Mouse (Mus musculus) thymus, postnatal 36 days (tissue): ENCODE measurements around the gene Ampd3.

Experiments
- DNase-seq, 2 experiments: peaks; one replicate each; pipeline ENCODE4 v3.0.0; 2022; ENCODE audit warnings: mixed read lengths in 2 of 2

Ampd3 gene

DNA sequence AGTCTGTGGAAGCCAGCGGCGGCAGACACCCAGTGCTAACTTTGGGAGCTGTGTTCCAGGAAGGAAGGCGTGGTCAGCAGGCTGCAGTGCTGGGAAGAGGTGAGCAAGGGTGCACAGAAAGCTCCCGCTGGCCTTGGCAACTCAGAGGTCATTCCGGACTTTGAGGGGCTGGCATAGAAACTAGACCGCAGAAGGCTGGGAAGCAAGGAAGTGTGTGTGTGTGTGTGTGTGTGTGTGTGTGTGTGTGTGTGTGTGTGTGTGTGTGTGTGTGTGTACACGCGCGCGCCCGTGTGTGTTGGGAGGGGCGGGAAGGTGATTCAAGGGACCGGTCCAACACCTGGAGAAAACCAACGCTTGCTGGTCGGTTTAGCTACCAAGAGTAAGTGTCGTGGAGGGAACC lies at the start of gene Ampd3:
Ampd3 (plus strand) TSS at position 206 of the 400 bp plus-strand sequence.
- no peak for DNase-seq

DNA sequence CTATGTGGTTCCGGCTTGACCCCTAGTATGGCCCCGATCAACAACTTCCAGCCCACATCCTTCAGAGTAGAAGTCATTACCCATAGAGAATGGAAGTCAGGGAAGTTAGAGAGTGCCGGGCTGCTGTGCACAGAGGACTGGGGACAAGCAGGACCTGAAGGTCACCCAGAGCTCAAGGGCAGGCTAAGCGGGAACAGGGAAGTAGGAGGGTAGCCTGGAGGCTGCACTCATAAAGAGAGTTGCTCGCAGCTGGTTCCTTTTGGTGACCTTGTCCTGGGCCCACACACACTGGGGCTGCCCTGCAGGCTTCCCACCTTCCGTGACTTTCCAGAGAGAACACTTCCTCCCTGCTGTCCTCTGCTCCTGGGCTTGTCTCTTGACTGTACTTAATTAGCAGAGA lies 49.5 kb upstream of the Ampd3 start:
- no peak for DNase-seq

DNA sequence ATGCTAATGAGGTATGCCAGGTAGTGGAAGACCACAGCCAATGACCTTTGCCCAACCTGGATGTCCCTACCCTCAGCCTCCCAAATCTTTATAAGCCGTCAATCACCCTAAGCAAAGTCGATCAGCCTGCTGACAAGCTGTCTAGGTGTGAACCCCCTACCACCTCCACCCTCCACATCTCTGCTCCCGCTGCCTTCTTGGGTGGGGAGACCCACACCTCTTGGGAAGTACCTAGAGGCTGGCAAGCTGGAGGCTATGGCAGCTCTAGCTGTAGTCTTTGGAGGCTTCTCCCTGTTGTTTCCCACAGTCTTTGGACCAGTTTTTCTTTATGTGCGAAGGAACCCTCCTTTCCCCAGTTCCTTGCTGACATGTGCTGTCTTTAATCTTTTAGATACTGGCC lies 48.1 kb upstream of the Ampd3 start:
- DNase-seq, result no peak

DNA sequence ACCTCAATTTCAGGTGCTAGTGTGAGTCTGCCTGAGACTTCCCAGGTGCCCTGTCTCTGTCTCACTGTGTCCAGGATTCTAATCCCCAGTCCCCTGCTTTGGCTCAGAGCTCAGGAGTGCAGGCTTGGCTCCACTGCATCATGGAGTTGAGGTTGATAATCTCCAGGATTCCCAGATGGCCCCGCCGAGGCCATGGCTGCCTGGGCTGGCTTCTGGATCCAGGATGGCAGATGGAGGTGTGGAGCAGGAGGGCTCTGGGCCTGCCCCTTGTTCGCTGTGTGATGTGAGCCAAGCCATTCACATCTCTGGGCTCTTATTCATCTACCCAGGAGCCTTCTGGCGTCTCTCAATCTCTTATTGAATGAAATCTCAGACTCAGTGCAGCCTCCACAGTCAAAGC lies 45.8 kb upstream of the Ampd3 start:
- no peak for DNase-seq

DNA sequence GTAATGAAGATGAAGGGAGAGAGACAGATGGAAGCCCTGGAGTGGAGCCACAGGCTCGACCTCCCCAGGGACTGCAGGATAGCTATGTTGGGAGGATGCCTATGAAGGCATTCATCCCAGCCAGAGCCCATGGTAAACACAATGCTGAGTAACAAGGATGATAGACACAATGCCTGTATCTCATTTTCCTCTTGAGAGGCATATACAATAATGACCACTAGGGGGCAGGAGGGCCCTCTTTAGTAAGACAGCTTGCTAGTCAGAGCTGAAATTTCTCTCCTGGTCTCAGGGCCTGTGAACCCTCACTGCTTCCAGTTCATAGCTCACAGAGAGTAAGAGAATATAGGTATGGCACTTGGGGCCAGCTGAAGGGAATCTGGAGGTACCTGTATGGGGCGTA lies 41.0 kb upstream of the Ampd3 start:
- peak in 1 of 2 experiments; percentile 5 for DNase-seq

DNA sequence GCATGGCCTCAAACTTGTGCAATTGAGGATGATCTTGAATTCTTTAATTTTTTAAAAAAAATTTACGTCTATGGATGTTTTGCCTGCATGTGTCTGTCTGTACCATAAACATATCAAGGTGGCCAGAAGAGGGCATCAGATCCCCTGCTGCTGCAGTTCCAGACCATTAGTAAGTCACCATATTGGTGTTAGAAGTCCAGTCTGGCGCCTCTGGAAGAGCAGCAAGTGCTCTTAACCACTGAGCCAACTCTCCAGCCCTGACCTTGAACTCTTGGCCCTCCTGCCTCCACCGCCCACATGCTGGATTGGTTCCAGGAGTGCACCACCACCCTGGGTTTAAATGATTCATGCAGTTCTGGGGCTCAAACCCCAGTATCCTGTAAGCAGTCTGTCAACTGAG lies 39.1 kb upstream of the Ampd3 start:
- no peak for DNase-seq

DNA sequence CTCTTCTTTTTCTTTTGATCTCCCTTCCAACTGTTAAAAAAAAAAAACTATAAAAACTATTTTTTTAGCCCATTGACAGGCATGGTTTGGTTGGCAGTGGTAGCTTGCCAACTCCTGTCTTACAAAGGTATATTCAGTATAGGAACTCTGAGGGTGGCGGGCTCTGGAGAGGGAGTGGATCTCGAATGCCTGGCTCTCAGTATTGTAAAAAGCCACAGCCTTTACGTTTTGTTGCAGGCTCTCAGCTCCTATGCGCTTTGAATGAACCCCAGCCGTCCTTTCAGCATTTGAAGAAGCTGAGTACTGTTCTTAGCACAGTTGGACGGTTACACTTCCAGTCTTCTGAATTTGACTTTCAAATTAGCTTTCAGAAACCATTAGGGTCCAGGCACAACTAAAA lies 38.7 kb upstream of the Ampd3 start:
- DNase-seq, result no peak

DNA sequence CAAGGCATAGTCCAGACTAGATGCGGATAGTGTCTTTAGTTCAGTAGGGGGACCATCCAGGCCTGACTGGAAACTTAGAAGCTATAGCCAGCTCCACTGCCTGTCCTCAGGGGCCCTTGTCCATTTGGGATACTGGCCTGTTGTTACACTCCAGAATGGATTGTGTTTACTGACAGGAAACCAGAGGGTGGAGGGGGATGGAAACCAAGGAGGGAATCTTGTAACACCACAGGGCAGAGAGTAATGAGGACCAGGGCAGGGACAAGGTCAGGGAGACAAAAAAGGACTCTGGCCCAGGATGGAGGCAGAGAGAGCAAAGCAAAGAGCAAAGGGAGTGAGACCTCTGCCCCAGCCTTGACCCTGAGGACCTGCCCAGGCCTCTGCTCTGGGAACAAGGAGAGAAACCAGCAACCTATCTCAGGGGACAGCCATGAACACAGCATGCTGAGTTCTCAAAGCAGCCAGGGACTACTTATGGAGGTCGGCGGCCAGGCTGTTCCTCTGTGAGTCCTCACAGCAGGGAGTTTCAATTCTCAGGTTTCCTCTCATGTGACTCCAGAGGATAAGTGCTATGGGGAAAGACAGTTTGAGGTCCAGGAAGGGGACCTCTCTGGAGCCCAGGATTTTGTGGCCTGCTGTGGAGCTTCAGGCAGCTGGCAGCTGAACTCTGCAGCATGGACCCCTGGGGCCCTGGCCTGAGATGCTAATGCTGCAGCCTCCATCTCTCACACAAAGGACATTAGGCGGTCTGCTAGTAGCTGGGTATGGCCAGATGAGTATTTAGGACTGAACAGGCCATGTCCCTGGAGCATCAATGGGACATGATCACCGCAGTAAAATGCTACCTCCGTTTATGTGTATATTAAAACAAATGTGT lies 36.7 kb upstream of the Ampd3 start:
- DNase-seq, result no peak

DNA sequence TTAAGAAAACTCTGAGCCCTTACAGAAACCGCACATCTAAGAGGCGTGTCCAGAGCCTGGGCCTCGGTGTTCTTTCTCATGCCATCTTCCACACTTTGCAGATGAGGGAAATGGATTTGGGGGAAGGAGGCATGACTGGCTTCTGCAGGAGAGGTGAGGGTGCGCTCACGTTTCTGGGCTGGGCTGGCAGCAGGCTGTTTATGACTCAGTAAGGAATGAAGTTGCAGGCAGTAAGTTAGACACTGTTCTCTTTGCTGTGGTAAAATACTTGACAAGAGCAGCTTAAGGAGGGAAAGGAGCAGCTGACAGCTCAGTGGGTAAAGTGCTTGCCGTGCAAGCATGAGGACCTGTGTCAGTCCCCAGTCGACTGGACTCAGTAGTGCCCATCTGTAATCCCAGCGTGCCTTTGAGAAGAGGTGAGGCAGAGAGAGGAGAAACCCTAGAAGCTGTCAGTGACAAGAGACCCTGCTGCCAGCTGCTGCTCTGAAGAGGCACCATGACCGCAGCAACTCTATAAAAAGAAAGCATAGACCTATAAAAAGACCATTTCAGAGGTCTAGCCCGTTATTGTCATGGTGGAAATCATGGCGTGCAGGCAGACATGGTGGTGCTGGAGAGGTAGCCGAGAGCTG lies 35.9 kb upstream of the Ampd3 start:
- DNase-seq, result no peak

DNA sequence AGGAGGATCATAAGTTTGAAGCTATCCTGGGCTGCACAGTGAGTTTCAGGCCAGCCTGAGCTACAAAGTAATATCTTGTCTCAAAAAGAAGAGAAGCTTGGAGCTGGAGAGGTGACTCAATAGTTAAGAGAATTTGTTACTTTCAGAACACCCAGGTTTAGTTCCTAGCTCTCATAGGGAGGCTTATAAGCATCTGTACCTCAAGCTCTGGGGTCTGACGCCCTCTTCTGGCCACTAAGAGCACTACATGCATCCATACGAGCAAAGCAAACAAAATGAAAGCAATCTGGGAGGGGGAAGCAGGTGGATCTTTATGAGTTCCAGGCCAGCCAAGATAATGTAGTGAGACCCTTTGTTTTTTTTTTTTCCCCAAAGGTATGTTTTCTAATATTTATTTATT lies 31.1 kb upstream of the Ampd3 start:
- DNase-seq, result no peak

DNA sequence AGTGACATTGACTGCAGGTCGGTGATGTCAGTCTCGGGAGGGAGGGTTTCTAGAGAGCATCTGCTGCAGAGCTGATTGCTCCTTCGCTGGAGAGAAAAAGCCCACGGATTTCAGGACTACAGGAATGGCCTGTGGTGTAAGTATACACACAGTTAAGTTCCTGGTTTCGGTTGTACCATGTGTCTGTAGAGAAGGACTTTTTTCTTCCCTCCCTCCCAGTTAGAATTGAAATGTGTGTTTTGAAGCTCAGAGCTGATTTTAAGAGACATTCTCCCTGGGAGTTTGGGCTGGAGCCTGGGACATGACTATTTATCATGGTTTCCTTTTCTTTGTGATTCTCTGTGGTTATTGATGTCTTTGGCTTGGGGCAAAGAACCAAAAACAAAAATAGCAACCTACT lies 28.2 kb upstream of the Ampd3 start:
- DNase-seq, result no peak

DNA sequence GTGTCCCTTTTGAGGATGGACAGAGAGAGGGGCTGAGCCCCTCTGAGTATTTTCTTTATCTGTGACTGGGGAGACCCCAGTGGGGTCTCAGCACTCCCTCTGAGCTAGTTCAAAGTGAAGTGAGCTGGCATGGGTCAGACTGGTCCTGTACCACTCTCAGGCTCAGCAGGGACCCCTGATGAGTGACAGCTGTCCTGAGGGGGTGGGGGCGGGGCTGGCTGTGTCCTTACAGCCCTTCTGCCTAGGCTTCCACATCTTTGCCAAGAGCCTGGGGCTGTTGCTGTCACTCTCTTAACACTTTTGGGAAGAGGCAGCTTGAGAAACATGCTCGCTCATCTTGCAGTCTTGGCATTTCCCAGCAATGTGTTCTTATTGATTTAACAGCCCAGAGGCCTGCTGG lies 27.8 kb upstream of the Ampd3 start:
- DNase-seq, result no peak

DNA sequence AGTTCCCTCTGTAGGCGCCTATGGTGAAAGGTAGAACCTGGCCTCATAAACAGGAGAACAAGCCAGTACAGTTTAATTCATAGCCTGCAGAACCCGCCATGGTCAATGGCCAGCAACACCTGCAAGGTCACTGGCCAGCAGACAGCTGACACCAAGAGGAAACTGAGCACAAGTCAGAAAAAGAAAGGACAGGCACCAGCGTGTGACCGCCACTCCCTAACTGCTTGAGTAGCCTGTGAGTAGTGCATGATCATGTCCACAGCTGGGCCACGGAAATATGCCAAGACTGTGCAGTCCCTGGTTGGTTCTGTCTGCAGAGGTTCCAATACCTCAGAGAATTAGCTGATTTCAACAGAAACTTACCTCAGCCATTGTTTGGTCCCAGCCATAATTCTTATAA lies 26.0 kb upstream of the Ampd3 start:
- DNase-seq, result no peak

DNA sequence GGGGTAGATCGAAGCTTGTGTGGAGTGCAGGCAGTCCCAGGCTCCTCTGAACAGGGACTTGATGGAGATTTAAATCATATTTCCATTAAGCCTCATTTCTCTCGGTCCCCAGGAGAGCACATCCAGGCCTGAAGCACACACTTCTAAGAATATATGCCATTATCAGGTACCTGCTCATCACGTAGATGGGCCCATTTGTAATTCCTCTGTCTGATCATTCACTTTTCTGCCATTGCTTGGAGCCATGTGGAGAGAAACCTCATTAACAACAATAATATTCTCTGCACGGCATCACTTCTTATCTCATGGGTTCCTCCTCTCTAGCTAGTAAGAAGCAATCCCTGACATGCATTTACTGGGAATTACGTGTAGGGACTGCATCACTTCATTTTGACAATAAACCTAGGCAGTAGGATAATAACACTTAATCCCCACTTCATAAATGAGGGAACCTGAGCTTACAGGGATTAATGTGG lies 21.9 kb upstream of the Ampd3 start:
- no peak for DNase-seq

DNA sequence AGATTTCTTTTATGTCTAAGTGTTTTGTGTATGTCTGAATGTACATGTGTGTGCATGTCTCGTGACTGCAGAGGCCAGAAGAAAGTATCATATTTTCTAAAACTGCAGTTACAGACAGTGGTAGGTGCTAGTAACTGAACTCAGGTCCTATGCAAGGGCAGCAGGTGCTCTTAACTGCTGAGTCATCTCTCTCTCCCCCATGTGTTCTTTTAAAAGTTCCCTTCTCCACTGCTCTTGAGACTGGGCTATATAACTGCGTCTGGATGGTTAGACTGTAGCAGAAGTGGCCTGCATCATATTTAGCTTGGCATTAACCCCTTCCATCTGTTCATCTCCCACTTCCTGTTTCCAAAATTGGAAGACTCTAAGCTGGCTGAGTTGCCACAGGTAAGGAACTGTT lies 21.2 kb upstream of the Ampd3 start:
- DNase-seq, result no peak

DNA sequence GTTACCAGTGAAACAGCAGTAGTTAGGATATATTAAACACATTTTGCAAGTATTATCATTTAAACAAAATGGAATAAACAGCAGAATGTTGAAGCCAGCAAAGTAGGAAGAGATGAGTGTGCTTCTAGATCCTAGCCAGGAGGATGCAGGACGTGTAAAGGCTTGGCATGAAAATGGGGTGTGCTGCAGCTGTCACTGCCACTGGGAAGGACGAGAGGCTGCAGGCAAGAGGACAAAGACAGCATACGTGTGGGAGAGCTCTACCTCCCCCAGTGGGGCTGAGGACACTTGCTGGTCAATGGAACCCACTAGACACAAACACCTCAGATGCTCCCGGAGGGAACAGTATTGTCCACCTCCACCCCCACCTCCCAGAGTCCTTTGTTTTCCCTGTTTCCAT lies 17.2 kb upstream of the Ampd3 start:
- DNase-seq, result no peak

DNA sequence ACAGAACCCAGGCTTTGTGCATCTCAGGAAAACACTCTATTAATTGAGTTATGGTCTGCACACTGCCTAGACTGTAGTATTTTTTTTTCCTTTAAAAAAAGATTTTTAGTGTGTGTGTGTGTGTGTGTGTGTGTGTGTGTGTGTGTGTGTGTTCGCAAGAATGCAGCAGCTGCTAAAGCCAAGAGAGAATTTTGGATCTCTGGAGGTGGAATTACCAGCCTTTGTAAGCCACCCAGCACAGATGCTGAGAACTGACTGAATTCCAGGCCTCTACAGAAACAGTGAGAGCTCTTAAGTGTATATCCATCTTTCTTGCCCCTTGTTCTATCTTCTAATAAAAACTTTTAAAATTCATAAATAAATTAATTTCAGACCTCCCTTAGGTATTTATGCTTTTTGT lies 16.4 kb upstream of the Ampd3 start:
- DNase-seq, result no peak

DNA sequence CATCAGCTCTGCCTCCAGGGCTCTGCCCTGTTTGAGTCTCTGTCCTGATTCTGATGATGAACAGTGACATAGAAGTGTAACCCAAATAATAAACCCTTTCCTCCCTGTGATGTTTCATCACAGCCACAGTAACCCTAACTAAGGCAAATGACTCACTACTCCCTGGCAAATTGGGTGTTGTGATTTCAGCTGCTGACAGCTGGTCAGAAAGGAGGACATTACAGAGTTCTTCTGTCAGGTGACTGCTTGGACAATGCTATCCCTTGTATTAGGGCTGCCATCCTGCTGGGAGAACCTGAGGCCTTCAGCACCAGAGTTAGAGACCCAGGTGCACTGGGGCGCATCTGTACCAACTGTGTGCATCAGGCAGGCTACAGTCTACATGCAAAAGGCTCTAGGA lies 14.7 kb upstream of the Ampd3 start:
- no peak for DNase-seq

DNA sequence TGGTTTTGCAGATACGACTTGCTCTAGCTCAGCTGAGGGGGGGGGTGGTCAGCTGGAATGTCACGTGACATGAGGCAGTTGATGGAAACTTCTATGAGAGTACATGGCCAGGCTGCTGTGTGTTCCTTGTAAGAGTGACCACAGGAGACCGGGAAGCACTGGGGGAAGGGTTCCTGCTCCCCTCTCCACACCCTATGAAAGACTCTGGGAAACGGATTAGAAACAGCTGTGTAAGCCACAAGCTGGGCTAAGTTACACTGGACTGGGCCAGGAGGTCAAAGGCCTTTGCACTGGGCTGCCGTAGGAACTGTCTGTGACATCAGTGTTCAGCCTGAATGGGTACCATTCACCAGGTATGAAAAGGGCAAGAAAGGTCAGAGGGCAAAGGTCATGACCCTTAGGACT lies 14.1 kb upstream of the Ampd3 start:
- no peak for DNase-seq

DNA sequence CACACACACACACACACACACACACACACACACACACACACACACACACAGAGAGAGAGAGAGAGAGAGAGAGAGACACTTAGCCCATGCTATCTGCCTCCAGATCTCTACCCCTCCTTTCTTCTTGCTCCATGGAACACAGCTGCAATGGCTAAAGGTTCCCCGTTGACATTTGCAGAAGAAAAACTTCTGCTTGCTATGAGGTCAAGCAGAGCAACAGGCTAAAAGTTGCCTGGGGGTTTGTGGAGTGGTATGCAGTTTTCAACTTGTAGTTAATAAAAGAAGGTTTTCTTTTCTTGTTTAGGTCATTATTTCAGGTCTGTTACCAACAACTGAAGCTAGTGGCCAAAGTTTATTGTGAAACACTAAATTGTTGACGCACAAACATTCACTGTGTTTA lies 11.6 kb upstream of the Ampd3 start:
- DNase-seq, result no peak

DNA sequence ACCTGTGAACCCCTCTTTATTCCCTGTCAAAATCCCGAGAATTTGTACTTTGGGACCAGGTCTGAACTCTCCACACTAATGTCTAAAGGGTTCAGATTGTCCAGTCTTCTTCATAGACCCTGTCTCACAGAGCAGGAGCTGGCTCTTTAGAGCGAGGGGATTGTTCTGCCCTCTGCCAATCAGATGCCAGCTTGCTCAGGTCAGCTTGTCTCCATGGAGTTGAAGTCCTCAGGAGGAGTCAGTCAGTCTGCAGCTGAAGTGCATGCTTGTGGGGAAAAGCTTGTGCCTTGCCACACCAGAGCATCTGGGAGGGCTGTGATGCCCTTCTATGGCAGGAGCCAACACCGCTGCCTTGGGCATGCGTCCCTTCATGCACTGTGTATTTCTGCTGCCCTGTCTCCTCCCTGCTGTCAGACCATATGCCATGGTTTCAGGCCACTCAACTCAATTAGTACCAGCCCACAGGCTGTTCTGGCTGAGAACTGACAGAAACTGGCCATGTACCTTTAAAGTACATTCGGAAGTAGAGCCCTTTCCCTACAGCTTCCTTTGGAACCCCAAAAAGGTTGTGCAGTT lies 5.3 kb upstream of the Ampd3 start:
- DNase-seq, result no peak

DNA sequence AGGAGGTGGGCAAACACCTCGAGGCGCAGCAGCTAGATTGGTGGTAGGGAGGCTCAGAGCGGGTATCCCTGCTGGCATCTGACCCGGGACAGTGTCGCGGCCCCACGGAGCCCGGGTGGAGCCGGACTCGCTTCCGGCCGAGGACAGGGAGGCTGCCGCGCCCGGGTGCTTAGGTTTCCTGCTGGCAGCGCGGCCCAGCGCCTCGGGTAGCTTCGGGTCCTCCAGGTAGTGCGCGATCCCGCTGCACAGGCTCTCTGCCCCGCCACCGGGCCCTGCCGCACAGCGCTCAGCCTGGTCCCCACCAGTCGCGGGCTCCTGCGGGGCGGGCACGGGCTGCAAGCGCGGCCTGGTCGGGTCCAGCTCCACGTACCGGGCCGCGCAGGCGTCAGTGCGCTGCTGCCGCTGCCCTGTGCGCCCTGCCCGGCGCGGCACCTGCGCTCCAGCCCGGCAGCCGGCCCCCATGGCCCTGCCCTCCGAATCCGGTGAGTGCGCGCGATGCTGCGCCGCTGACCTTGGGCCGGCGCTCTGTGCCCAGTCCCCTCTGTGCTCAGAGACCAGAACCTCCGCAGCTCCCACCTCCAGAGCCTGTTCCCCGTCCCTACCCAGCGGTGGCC lies 552 bp downstream of the Ampd3 start:
- DNase-seq, result peak; percentile 46 to 53

DNA sequence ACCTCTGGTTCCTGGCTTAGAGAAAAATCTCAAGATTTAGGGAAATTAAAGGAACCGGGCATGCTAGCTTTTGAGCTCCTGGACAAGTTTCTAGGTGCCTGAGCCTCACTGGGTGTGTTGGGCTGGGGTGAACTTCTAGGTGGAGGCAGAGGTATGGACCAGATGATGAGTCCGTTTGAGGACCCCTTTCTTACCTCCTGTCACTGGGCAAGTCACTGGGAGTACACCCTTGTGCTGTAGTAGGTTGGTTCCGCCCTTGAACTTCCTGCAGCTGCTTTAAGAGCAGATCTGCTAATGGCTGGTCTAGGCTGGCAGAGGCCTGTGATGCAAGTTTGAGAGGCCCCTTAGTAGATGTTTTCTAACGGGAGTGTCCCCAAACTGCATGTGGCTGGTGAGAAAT lies 1.1 kb downstream of the Ampd3 start:
- DNase-seq, result peak; percentile 36 to 43

DNA sequence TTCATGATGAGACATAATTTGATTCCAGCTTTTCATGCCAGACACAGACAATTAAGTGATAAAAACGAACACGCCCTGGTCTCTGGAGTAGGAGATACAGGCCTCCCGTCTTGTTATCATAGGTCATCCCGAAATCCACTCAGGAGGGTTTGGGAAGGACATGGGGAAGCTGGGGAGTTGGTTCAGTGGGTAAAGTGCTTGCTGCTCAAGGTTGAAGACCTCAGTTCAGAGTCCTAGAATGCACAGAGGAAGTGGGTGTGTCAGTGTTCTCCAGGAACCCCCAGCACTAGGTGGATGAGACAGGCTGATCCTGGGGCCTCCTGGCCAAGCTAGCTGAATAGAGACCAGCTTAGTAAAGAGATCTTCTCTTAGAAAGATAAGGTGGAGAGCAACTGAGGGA lies 2.9 kb downstream of the Ampd3 start:
- DNase-seq, result no peak
